Mouse (Mus musculus) ES-E14 (cell line): ENCODE measurements around the gene Mdm2. TPM values are rescaled to one million over a fixed set of nuclear protein-coding genes. Genes with fewer than 3 reads are reported as not detected.

Experiments
- DNase-seq: peaks from one replicate; pipeline ENCODE4 v3.0.0-alpha.2; 2013; ENCODE audit warnings: low read depth, low spot score
- H3K27ac ChIP-seq: 2 replicates; pipeline ENCODE4 v1.5.1; 2012; ENCODE audit warnings: low read depth, mild to moderate bottlenecking, low read length, moderate library complexity, mixed read lengths; ENCODE audit not compliant: poor library complexity, insufficient read depth, severe bottlenecking
- H3K36me3 ChIP-seq: 2 replicates; pipeline ENCODE4 v1.6.1; 2012; ENCODE audit warnings: mild to moderate bottlenecking, low read length, moderate library complexity, mixed read lengths; ENCODE audit not compliant: control insufficient read depth, poor library complexity, insufficient read depth, severe bottlenecking
- H3K4me1 ChIP-seq, 2 experiments: fragments of 150-350 bp in 1 of 2; sonication (generic) in 1 of 2; 2 replicates each; pipeline ENCODE4 v1.6.1; 2012; ENCODE audit warnings: low read length in 2 of 2, mild to moderate bottlenecking in 1 of 2, mixed read lengths in 1 of 2; ENCODE audit not compliant: control insufficient read depth in 2 of 2, insufficient read depth in 2 of 2, poor library complexity in 1 of 2
- H3K4me3 ChIP-seq, 2 experiments: fragments of 150-350 bp in 1 of 2; sonication (generic) in 1 of 2; 2 replicates each; pipeline ENCODE4 v1.5.1; 2012; ENCODE audit warnings: low read length in 2 of 2, low read depth in 1 of 2, mild to moderate bottlenecking in 1 of 2, mixed read lengths in 1 of 2; ENCODE audit not compliant: insufficient read depth in 1 of 2, poor library complexity in 1 of 2, severe bottlenecking in 1 of 2
- H3K9ac ChIP-seq: 2 replicates; pipeline ENCODE4 v1.6.1; 2012; ENCODE audit warnings: low read depth, mild to moderate bottlenecking, low read length, mixed read lengths; ENCODE audit not compliant: poor library complexity, insufficient read depth, severe bottlenecking
- H3K9me3 ChIP-seq: fragments of 150-350 bp; sonication (generic); 2 replicates; pipeline ENCODE4 v1.6.1; 2012; ENCODE audit warnings: low read depth, mild to moderate bottlenecking, low read length; ENCODE audit not compliant: control insufficient read depth, insufficient read depth
- CHD2 ChIP-seq: IDR thresholded peaks from 2 replicates; pipeline ENCODE4 v1.6.1; 2014; ENCODE audit warnings: mild to moderate bottlenecking, low read depth, low read length, inconsistent platforms
- HCFC1 ChIP-seq: IDR thresholded peaks from 2 replicates; pipeline ENCODE4 v1.6.1; 2012; ENCODE audit warnings: low read length, inconsistent platforms, borderline replicate concordance; ENCODE audit not compliant: insufficient read depth
- MAFK ChIP-seq: IDR thresholded peaks from 2 replicates; pipeline ENCODE4 v1.6.1; 2014; ENCODE audit warnings: mild to moderate bottlenecking, low read depth, low read length, inconsistent platforms; ENCODE audit not compliant: insufficient read depth
- ZC3H11A ChIP-seq: IDR thresholded peaks from 2 replicates; pipeline ENCODE4 v1.6.1; 2012; ENCODE audit warnings: low read depth, mild to moderate bottlenecking, inconsistent platforms, low read length, borderline replicate concordance
- ZNF384 ChIP-seq: IDR thresholded peaks from 2 replicates; pipeline ENCODE4 v1.6.1; 2012; ENCODE audit warnings: low read depth, low read length, inconsistent platforms
- in situ Hi-C, 2 experiments: fragments of 600-800 bp; cut with MboI; formaldehyde crosslinking; loops; one replicate each; pipeline ENCODE4 v1.15.1; 2025; ENCODE audit warnings: low sequenced_read_pairs in 2 of 2, inconsistent platforms in 1 of 2; ENCODE audit not compliant: unreplicated experiment in 2 of 2
- total RNA-seq: library from RNA; depleted of rRNA; stranded (reverse); fragments of 300-350 nt; gene quantifications from 2 replicates; pipeline ENCODE4 v1.2.3, GENCODE M21; 2012

Gene Mdm2
- total RNA-seq, 1 experiment, result 178 TPM

DNA sequence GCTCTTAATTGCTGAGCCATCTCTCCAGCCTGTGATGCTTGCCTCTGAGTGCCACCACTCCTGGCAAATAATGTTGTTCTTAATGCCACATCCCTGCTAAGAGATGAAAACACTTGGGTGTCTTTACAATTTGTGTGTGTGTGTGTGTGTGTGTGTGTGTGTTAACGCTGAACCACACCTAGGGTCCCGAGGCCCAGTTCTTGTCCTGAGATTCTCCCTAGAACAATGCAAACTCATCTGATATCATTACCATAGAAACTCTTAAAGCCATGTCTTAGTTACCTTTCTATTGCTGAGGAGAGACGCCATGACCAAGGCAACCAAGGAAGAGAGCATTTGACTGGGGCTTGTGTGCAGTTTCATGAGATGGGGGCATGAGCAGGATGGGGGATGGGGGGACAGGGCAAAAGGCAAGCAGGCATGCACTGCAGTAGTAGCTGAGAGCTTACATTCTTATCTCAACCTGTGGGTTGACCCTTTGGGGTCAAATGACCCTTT, 3.5 kb upstream of the Mdm2 start:
- peaks cover 7 to 19% of the 10 kb centered on the region in 2 experiments; a peak in 3 of 4 replicates for H3K4me1 ChIP-seq
- no peaks in the 10 kb centered on the region for H3K36me3 ChIP-seq
- H3K9me3 ChIP-seq, result no peaks in the 10 kb centered on the region
- no peak for TF ChIP-seq ZNF384
- no peak for TF ChIP-seq MAFK
- no peak for DNase-seq
- in situ Hi-C loops, result no loop called here
- no peak overlapping the region for H3K27ac ChIP-seq
- H3K9ac ChIP-seq, result no peak overlapping the region
- no peak overlapping the region for H3K4me3 ChIP-seq

DNA sequence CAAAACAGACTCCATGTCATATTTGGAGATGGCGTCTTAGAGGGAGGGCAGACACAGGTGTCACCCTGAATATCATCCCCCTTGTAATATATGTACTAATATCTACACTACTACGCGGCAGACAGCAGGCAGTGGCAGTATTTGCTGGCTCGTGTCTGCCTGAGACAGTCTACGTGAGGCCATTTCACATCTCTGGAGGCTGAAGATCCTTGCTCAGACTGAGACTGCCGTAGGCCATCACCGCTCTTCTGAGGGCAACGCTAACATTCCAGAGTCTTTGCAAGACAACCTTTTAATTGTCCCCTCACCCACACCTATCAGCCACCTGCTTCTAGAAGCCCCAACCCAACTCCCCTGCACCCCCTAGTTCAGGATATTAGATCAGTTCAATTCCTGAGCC, 2.9 kb upstream of the Mdm2 start:
- in situ Hi-C loops, result no loop called here

DNA sequence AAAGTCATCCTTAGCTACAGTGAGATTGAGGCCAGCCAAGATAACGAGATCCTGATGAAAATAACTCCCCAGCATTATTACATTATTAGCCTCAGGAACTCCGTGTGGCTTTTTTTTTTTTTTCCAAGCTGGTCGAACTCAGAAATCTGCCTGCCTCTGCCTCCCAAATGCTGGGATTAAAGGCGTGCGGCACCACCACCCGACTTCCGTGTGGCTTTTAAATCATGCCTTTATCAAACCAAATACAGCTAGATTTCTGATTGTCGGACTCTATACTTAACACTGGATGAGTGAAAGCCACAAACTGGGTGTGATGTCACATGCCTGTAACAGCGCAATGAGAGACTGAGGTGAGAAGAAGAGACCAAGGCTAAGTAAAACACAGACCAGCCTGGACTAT, 2.3 kb upstream of the Mdm2 start:
- H3K9ac ChIP-seq, result no peak overlapping the region
- peak; percentile 34; the same call in 1 of the 2 replicates for TF ChIP-seq ZNF384
- no peak for TF ChIP-seq MAFK
- TF ChIP-seq CHD2, result no peak
- no peak for TF ChIP-seq ZC3H11A
- H3K27ac ChIP-seq, result no peak overlapping the region
- H3K36me3 ChIP-seq, result peaks cover 2% of the 10 kb centered on the region; the same call in 1 of the 2 replicates
- in situ Hi-C loops, result no loop called here
- peaks cover 3 to 12% of the 10 kb centered on the region in 2 experiments; a peak in 3 of 4 replicates for H3K4me1 ChIP-seq
- no peak overlapping the region for H3K4me3 ChIP-seq
- DNase-seq, result no peak
- H3K9me3 ChIP-seq, result no peaks in the 10 kb centered on the region

More for the DNA sequence above, 2.9 kb upstream of the Mdm2 start:
- no peaks in the 10 kb centered on the region for H3K9me3 ChIP-seq
- peaks cover 2% of the 10 kb centered on the region; the same call in 1 of the 2 replicates for H3K36me3 ChIP-seq
- H3K4me3 ChIP-seq, result no peak overlapping the region
- no peak overlapping the region for H3K9ac ChIP-seq
- no peak overlapping the region for H3K27ac ChIP-seq
- peaks cover 7 to 15% of the 10 kb centered on the region in 2 experiments; a peak in 3 of 4 replicates for H3K4me1 ChIP-seq
- DNase-seq, result no peak
- no peak for TF ChIP-seq HCFC1
- no peak for TF ChIP-seq MAFK

DNA sequence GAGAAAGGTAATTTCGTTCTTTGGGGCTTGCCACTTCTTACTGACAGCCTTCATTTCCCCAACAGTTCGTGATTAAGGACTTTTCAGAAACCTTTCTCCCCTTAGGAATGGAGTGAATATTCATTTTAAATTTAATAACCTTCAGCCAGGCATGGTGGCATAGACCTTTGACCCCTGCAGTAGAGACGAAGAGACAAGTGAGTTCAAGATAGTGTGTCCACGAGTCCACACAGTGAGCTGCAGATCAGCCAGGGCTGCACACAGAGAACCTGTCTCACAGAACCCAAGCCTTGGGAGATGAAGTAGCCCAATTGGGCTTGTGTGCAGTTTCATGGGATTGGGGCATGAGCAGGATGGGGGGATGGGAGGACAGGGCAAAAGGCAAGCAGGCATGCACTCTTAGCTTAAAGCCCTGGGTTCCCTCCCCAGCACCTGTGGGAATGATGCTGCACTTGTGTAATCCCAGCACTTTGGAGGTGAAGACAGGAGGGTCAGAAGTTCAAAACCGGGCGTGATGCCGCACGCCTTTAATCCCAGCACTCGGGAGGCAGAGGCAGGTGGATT, 1.7 kb upstream of the Mdm2 start:
- H3K4me1 ChIP-seq, result peaks cover 2 to 11% of the 10 kb centered on the region in 2 experiments; a peak in 2 of 4 replicates
- peaks cover 2% of the 10 kb centered on the region; the same call in 1 of the 2 replicates for H3K36me3 ChIP-seq
- no peak for TF ChIP-seq HCFC1
- TF ChIP-seq CHD2, result no peak
- TF ChIP-seq ZNF384, result no peak
- no peak for TF ChIP-seq ZC3H11A
- no peak for TF ChIP-seq MAFK
- no peaks in the 10 kb centered on the region for H3K9me3 ChIP-seq
- in situ Hi-C loops, result no loop called here
- no peak for DNase-seq
- H3K27ac ChIP-seq, result peak overlapping the region; percentile 78; the same call in 1 of the 2 replicates
- H3K9ac ChIP-seq, result no peak overlapping the region; the same call in 1 of the 2 replicates
- no peak overlapping the region for H3K4me3 ChIP-seq

DNA sequence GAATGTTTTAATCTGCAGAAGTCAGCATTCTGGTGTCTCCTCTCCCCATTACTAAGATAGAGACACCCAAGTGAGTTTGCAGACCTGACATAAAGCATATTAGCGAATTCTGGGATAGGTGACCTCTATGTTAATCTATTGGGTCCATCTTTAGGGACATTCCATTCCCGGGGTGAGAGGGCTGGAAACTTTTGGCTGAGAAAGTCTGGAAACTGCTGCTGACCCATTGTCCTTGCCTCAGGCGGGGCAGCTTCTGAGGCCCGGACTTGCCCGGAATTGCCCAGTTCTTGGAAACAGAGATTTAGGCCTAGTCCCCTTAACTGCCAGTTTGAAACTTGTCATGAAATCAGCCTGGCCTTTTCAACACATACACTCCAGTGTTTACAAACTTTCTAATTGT, 850 bp upstream of the Mdm2 start:
- H3K9me3 ChIP-seq, result no peaks in the 10 kb centered on the region
- H3K4me3 ChIP-seq, result peak overlapping the region; percentile 62 to 77; a peak in 3 of 4 replicates
- in situ Hi-C loops, result no loop called here
- H3K4me1 ChIP-seq, result peaks cover under 1 to 9% of the 10 kb centered on the region in 2 experiments; a peak in 2 of 4 replicates
- peaks cover 8% of the 10 kb centered on the region for H3K36me3 ChIP-seq
- no peak for TF ChIP-seq MAFK
- TF ChIP-seq HCFC1, result no peak
- TF ChIP-seq ZC3H11A, result no peak
- TF ChIP-seq ZNF384, result no peak
- no peak for TF ChIP-seq CHD2
- H3K27ac ChIP-seq, result peak overlapping the region; percentile 78; the same call in 1 of the 2 replicates
- H3K9ac ChIP-seq, result peak overlapping the region; percentile 60
- DNase-seq, result no peak
